Mouse (Mus musculus) liver, embryonic 11.5 days (tissue): ENCODE measurements at regions not wholly inside any gene's neighbourhood (a gene's known extent, or its start where the extent isn't known, plus 50 kb on each side); places are given as distances from the start of the nearest gene placed in this dataset.

Experiments used
- ATAC-seq: fragments of 200-750 bp; cut with Nextera tagmentation; replicated peaks from 2 replicates; pipeline ENCODE4 v1.8.0; 2017; ENCODE audit warnings: moderate number of reproducible peaks, mild to moderate bottlenecking, moderate TSS enrichment, moderate library complexity; ENCODE audit not compliant: low FRiP score
- DNase-seq: peaks from one replicate; pipeline ENCODE4 v3.0.0-alpha.2; 2017; ENCODE audit warnings: low spot score
- H3K27ac ChIP-seq: fragments of 300-500 bp; sonication (generic); 2 replicates; pipeline ENCODE4 v1.5.1; 2014; ENCODE audit warnings: mild to moderate bottlenecking, low read depth, low read length, control low read depth
- H3K27me3 ChIP-seq: fragments of 300-500 bp; sonication (generic); replicated peaks from 2 replicates; pipeline ENCODE4 v1.6.1; 2014; ENCODE audit warnings: low read length, mixed read lengths; ENCODE audit not compliant: control insufficient read depth, insufficient read depth
- H3K36me3 ChIP-seq: fragments of 300-500 bp; sonication (generic); 2 replicates; pipeline ENCODE4 v1.6.1; 2014; ENCODE audit warnings: mild to moderate bottlenecking, low read length, moderate library complexity, mixed read lengths; ENCODE audit not compliant: control insufficient read depth, insufficient read depth
- H3K4me1 ChIP-seq: fragments of 300-500 bp; sonication (generic); replicated peaks from 2 replicates; pipeline ENCODE4 v1.6.1; 2014; ENCODE audit warnings: low read length, mixed read lengths; ENCODE audit not compliant: control insufficient read depth, insufficient read depth
- H3K4me2 ChIP-seq: fragments of 300-500 bp; sonication (generic); 2 replicates; pipeline ENCODE4 v1.6.1; 2014; ENCODE audit warnings: mild to moderate bottlenecking, control low read depth, moderate library complexity
- H3K4me3 ChIP-seq: fragments of 300-500 bp; sonication (generic); 2 replicates; pipeline ENCODE4 v1.5.1; 2014; ENCODE audit warnings: low read depth, low read length, control low read depth
- H3K9ac ChIP-seq: fragments of 300-500 bp; sonication (generic); 2 replicates; pipeline ENCODE4 v1.6.1; 2014; ENCODE audit warnings: low read depth, low read length, control low read depth
- H3K9me3 ChIP-seq: fragments of 300-500 bp; sonication (generic); 2 replicates; pipeline ENCODE4 v1.6.1; 2016; ENCODE audit warnings: low read length, inconsistent platforms, mixed read lengths; ENCODE audit not compliant: control insufficient read depth
- WGBS: fragments of 180-500 bp; shearing (Covaris S2); extraction: QIAGEN DNeasy Blood & Tissue Kit; methylation state at CpG from one replicate; pipeline ENCODE4 v1.1.7; 2014; 5-methylcytosine and 5-hydroxymethylcytosine counted together

GRCm38 (mm10) chr1:120817563-120817962 lies 215.3 kb downstream of the En1 start:
- no peak for DNase-seq
- 23% methylated on average over 1 of the region's 1 CpGs for WGBS
- ATAC-seq: no peak

GRCm38 (mm10) chr1:120831975-120832374 lies 229.8 kb downstream of the En1 start:
- DNase-seq: no peak
- 69% methylated on average over 1 of the region's 1 CpGs for WGBS
- no peak for ATAC-seq
- Histone ChIP-seq H3K36me3 (no peaks in the 10 kb centered on the region), H3K27me3 (no peaks in the 10 kb centered on the region), H3K9ac (no peak overlapping the region), H3K4me3 (no peak overlapping the region), H3K9me3 (no peaks in the 10 kb centered on the region), H3K4me1 (no peaks in the 10 kb centered on the region), H3K4me2 (no peak overlapping the region), H3K27ac (no peak overlapping the region)

More at GRCm38 (mm10) chr1:120817563-120817962, 215.3 kb downstream of the En1 start:
- H3K27me3 ChIP-seq: no peaks in the 10 kb centered on the region
- H3K36me3 ChIP-seq: no peaks in the 10 kb centered on the region
- H3K4me3 ChIP-seq: no peak overlapping the region
- no peaks in the 10 kb centered on the region for H3K4me1 ChIP-seq
- no peaks in the 10 kb centered on the region for H3K9me3 ChIP-seq
- H3K9ac ChIP-seq: no peak overlapping the region
- no peak overlapping the region for H3K27ac ChIP-seq
- H3K4me2 ChIP-seq: no peak overlapping the region

- no peak for DNase-seq
- WGBS: 70% methylated on average over 7 of the region's 7 CpGs
- no peak overlapping the region for H3K9ac ChIP-seq
Measured at GRCm38 (mm10) chr1:120842596-120842995, 240.4 kb downstream of the En1 start.

GRCm38 (mm10) chr1:120846146-120846545 lies 243.9 kb downstream of the En1 start:
- Histone ChIP-seq H3K4me3 (no peak overlapping the region), H3K27me3 (no peaks in the 10 kb centered on the region), H3K4me2 (no peak overlapping the region), H3K9ac (no peak overlapping the region), H3K4me1 (no peaks in the 10 kb centered on the region), H3K9me3 (no peaks in the 10 kb centered on the region), H3K36me3 (no peaks in the 10 kb centered on the region), H3K27ac (no peak overlapping the region)
- no peak for DNase-seq
- ATAC-seq: no peak
- 64% methylated on average over 2 of the region's 2 CpGs for WGBS

More at GRCm38 (mm10) chr1:120842596-120842995, 240.4 kb downstream of the En1 start:
- H3K27me3 ChIP-seq: no peaks in the 10 kb centered on the region
- H3K9me3 ChIP-seq: no peaks in the 10 kb centered on the region
- no peak overlapping the region for H3K4me2 ChIP-seq
- no peak overlapping the region for H3K4me3 ChIP-seq
- no peaks in the 10 kb centered on the region for H3K4me1 ChIP-seq
- no peak for ATAC-seq
- no peak overlapping the region for H3K27ac ChIP-seq
- no peaks in the 10 kb centered on the region for H3K36me3 ChIP-seq

GRCm38 (mm10) chr1:120851860-120852503 lies 249.8 kb downstream of the En1 start:
- Histone ChIP-seq H3K4me1 (no peaks in the 10 kb centered on the region), H3K4me2 (no peak overlapping the region), H3K36me3 (no peaks in the 10 kb centered on the region), H3K9ac (no peak overlapping the region), H3K27me3 (no peaks in the 10 kb centered on the region), H3K4me3 (no peak overlapping the region), H3K9me3 (no peaks in the 10 kb centered on the region), H3K27ac (no peak overlapping the region)
- ATAC-seq (no peak), DNase-seq (no peak)
- WGBS: 69% methylated on average over 6 of the region's 6 CpGs

- no peak overlapping the region for H3K27ac ChIP-seq
- no peaks in the 10 kb centered on the region for H3K36me3 ChIP-seq
- H3K9ac ChIP-seq: no peak overlapping the region
- no peak overlapping the region for H3K4me2 ChIP-seq
- no peaks in the 10 kb centered on the region for H3K27me3 ChIP-seq
- H3K9me3 ChIP-seq: no peaks in the 10 kb centered on the region
- H3K4me3 ChIP-seq: no peak overlapping the region
- DNase-seq (no peak), ATAC-seq (no peak)
- WGBS: 47% methylated on average over 5 of the region's 5 CpGs
- H3K4me1 ChIP-seq: no peaks in the 10 kb centered on the region
Measured at GRCm38 (mm10) chr1:120857566-120857965, 255.3 kb downstream of the En1 start.

GRCm38 (mm10) chr1:120859546-120859945 lies 257.3 kb downstream of the En1 start:
- Histone ChIP-seq H3K27me3 (no peaks in the 10 kb centered on the region), H3K4me2 (no peak overlapping the region), H3K4me3 (no peak overlapping the region), H3K9ac (no peak overlapping the region), H3K27ac (no peak overlapping the region), H3K9me3 (no peaks in the 10 kb centered on the region), H3K4me1 (no peaks in the 10 kb centered on the region), H3K36me3 (no peaks in the 10 kb centered on the region)
- no peak for DNase-seq
- WGBS: 53% methylated on average over 5 of the region's 5 CpGs
- no peak for ATAC-seq

GRCm38 (mm10) chr1:120872554-120872953 lies 270.3 kb downstream of the En1 start:
- Histone ChIP-seq H3K27ac (no peak overlapping the region), H3K4me2 (no peak overlapping the region), H3K4me3 (no peak overlapping the region), H3K9ac (no peak overlapping the region), H3K27me3 (no peaks in the 10 kb centered on the region), H3K4me1 (no peaks in the 10 kb centered on the region), H3K36me3 (no peaks in the 10 kb centered on the region), H3K9me3 (no peaks in the 10 kb centered on the region)
- 76% methylated on average over 7 of the region's 7 CpGs for WGBS
- ATAC-seq: no peak
- DNase-seq: no peak

GRCm38 (mm10) chr1:120882959-120883549 lies 280.8 kb downstream of the En1 start:
- H3K4me3 ChIP-seq: no peak overlapping the region
- H3K9ac ChIP-seq: no peak overlapping the region
- no peaks in the 10 kb centered on the region for H3K9me3 ChIP-seq
- H3K27me3 ChIP-seq: no peaks in the 10 kb centered on the region
- H3K4me1 ChIP-seq: no peaks in the 10 kb centered on the region
- WGBS: 84% methylated on average over 10 of the region's 10 CpGs
- no peak overlapping the region for H3K27ac ChIP-seq
- ATAC-seq (no peak), DNase-seq (no peak)
- H3K36me3 ChIP-seq: no peaks in the 10 kb centered on the region
- no peak overlapping the region for H3K4me2 ChIP-seq
